Mouse (Mus musculus) heart, adult 2 months (tissue): Measurements from ENCODE around the gene Neurl1b.
A peak's percentile ranks its signal among the peaks of the same experiment; 100 is the strongest.

Source experiments
- CTCF ChIP-seq: fragments of 200-600 bp; IDR thresholded peaks from 2 replicates; pipeline ENCODE4 v1.8.1; 2022; ENCODE audit warnings: antibody characterized with exemption, mild to moderate bottlenecking, moderate library complexity
- EP300 ChIP-seq: fragments of 200-500 bp; IDR thresholded peaks from 2 replicates; pipeline ENCODE4 v1.6.1; 2011; ENCODE audit warnings: low read depth, low read length, control low read depth; ENCODE audit not compliant: insufficient read depth
- POLR2A ChIP-seq: fragments of 200-500 bp; IDR thresholded peaks from 2 replicates; pipeline ENCODE4 v1.6.1; 2011; ENCODE audit warnings: mild to moderate bottlenecking, low read depth, low read length, control low read depth; ENCODE audit not compliant: insufficient read depth

DNA sequence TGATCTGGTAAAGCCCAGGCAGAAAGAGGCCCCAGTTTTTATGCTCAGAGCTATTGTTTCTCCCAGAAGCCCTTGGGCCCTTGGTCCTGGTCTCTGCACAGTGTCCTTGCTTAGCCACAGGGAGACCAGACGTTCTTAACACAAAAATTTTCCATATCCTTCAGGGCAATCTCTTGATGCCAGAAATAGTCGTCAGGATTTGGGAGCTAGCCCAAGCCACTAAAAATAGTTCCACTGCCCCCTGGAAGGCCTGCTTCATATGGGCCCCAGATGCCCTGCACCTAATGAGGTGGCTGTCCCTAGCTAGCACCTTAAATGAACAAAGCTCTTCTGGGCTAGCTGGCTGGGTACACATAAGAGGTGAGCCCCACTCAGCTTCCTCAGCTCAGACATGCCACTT, 76.3 kb downstream of the Neurl1b start:
- TF ChIP-seq CTCF = no peak
- no peak for TF ChIP-seq POLR2A
- peak; percentile 75; the same call in 1 of the 2 replicates for TF ChIP-seq EP300
